Mouse (Mus musculus) skeletal muscle tissue, adult 2 months (tissue): ENCODE measurements around the gene Klk1b24.
A peak's percentile ranks its signal among the peaks of the same experiment; 100 is the strongest.
"Not testable (repeated sequence)": the region's sequence is repeated elsewhere in the genome, so short reads cannot be mapped to it uniquely, and the experiment has no call there.

ENCODE experiments used
- DNase-seq: peaks from one replicate; pipeline ENCODE4 v3.0.0-alpha.2; 2012; ENCODE audit warnings: low read depth, low spot score

Gene Klk1b24

DNA sequence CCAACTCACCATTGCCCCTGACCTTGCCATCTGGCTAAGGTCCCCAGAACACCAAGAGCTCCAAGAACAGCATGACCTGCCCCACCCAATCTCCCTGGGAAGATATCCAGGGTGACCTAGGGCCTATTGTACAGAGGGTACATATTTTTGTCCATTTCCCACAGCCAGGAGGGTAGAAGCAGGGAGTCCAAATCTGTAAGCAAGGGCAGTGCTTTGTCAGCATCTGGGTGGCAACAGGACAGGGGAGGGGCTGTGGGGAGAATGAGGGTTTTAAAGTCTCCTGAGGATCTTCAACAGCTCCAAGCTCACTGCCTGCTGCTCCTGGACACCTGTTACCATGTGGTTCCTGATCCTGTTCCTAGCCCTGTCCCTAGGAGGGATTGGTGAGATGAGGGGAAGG is at the start of gene Klk1b24:
Gene Klk1b24, plus strand, starts transcription at position 301 of the 400 bp plus-strand sequence.
- peak; percentile 7 for DNase-seq

DNA sequence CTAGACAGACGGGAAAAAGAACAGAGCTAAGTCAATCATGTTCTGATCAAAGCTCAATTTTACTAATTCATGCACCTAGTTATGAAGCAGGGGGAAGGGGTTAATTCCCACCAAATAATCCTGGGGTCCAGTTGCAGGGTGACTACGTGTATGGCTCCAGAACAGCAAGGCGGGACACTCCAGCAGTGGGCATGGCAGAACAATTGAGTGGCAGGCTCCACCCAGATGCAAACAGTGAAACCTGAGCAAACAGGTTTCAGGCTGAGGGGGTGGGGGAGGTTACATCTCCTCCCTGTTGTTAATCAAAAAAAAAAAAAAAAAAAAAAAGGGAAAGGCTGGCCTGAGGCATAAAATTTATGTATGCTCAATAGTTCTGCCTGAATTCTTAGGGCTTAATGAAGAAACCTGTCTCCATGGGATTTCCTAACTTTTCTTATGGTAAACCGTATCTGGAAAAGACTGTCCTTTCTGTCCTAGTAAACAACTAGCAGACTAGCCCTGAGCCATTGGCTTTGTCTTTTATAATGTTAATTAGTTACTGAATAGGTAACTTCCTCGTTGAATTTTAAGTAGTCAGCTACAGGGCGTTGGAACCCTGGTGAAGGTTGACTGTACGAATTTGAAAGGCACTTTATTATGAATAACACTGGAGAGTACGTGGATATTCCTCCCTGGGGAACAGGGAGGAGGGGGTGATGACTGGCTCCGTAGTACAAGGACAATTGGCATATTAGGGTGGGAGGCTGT is 8.6 kb upstream of the Klk1b24 start:
- DNase-seq, result no peak

DNA sequence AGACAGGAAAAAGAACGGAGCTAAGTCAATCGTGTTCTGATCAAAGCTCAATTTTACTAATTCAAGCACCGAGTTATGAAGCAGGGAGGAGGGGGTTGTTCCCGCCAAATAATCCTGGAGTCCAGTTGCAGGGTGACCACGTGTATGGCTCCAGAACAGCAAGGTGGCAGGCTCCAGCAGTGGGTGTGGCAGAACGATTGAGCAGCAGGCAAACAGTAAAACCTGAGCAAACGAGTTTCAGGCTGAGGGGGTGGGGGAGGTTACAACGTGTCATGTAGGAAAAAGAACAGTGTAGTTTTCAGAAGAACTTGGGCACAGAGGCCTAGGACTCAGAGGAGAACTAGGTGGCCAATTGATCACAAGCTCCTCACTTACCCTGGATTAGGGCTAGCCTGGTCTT is 1.5 kb upstream of the Klk1b24 start:
- not testable (repeated sequence) for DNase-seq

DNA sequence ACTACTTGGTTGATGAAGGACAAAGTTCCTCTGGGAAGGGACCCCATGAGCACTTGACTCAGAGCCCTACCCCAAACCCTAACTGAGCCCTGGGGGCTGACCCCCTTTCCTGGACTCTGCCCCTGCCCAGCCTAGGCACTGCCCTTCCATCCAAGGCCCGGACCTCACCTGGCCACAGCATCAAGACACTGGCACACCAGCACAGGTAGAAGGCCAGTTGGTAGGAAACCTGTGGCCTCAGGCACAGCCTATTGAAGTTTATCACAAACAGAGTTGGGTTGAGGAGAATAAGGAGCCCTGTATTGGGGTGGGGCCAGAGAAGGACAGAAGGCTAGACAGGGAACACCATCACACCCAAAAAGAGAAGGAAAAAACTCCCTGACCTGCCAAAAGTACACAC is 5.4 kb downstream of the Klk1b24 start:
- DNase-seq, result not testable (repeated sequence)

DNA sequence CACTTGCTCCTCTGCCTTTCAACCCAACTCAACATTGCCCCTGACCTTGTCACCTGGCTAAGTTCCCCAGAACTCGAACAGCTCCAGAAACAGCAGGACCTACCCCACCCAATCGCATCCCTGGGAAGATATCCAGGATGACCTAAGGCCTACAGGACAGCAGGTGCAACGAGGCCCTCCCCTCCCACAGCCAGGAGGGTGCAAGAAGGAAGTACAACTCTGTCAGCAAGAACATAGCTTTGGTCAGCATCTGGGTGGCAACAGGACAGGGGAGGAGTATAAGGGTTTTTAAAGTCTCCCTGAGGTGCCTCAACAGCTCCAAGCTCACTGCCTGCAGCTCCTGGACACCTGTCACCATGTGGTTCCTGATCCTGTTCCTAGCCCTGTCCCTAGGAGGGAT is 9.9 kb downstream of the Klk1b24 start, which contains the start of gene Klk1b3:
Gene Klk1b3, plus strand, starts transcription at position 301 of the 400 bp plus-strand sequence.
- no peak for DNase-seq

DNA sequence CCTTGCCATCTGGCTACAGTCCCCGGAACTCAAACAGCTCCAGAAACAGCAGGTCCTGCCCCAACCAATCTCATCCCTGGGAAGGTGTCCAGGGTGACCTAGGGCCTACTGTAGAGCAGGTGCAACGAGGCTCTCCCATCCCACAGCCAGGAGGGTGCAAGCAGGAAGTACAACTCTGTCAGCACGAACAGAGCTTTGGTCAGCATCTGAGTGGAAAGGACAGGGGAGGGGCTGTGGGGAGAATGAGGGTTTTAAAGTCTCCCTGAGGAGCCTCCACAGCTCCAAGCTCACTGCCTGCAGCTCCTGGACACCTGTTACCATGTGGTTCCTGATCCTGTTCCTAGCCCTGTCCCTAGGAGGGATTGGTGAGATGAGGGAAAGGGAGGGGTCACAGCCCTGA is 19.1 kb downstream of the Klk1b24 start, which contains the start of gene Klk1b4:
Gene Klk1b4, plus strand, starts transcription at position 301 of the 400 bp plus-strand sequence.
- not testable (repeated sequence) for DNase-seq

DNA sequence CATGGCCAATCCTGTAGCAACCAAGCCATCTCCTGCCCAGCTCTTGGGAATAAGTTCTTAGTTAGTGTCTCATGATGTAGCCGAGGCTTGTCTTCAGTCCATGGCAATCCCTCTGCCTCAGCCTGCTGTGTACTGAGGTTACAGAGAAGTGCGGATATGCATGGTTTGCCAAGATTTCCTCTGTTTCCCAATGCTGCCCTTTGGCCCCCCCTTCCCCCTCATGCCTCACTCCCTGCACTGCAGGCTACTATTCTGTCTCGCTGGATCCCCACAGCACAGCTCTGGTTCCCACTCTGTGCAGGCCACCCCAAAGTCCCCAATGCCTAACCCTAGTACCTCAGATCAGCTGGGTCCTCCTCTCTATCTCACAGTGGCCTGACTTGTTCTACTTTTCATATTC is 20.3 kb downstream of the Klk1b24 start:
- DNase-seq, result no peak

DNA sequence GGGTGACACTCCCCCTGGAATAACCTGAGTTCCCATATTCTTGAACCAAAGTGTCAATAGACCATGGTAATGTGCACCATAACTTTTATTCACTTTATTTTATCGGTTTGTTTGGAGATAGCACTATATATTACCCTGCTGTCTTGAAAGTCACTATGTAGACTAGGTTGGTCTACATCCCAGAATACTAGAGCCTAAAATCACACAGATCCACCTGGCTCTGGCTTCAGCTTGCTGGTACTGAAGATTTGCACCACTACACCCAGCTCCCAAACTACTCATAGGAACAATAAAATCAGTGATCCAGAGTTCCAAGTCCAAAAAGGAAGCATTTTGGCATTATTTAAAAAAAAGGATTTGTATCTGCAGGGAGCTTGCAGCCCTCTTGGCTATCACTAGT is 27.6 kb downstream of the Klk1b24 start, which contains the start of gene Klk1b5:
Gene Klk1b5, plus strand, starts transcription at position 301 of the 400 bp plus-strand sequence.
- DNase-seq, result no peak

DNA sequence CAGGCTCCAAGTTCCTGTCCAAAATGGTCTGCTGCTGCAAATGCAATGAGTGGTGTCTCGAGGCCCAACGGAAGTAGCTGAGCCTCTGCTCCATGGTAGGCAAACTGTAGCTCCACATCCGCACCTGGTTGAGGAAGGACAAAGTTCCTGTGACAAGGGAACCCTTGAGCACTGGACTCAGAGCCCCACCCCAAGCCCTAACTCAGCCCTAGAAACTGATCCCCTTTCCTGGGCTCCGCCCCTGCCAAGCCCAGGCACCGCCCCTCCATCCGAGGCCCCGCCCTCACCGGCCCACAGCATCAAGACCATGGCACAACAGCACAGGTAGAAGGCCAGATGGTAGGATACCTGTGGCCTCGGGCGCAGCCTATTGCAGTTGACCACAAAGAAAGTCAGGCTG is 33.6 kb downstream of the Klk1b24 start:
- not testable (repeated sequence) for DNase-seq

DNA sequence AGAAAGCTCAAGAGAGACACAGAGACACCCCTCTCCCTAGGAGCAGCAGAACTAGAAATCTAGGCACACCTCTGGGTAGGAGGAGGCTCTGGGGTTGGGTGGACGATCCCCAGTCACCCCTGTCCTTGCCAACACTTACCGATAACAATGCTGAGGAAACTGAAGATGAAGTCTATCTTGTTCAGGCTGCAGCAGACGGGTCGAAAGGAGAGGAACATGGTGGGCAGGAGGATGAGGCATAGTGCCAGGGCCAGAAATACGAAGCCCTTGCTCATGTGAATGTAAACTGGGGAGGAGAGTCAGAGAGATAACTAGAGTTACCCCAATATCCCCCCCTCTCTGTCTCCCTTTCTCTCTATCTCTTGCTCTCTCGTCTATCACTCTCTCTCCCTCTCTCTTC is 34.3 kb downstream of the Klk1b24 start:
- not testable (repeated sequence) for DNase-seq

DNA sequence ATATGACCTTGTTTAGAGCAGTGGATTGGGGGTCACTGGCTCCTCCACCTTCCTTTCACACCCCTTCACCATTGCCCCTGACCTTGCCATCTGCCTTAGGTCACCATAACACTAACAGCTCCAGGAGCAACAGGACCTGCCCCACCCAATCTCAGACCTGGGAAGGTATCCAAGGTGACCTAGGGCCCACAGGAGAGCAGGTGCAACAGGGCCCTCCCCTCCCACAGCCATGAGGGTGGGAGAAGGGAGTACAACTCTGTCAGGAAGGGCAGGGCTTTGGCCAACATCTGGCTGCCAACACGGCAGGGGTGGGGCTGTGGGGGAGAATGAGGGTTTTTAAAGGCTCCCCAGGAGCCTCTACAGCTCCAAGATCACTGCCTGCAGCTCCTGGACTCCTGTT is 37.0 kb downstream of the Klk1b24 start, which contains the start of gene Klk1:
Gene Klk1, plus strand, starts transcription at position 285 of the 400 bp plus-strand sequence.
- no peak for DNase-seq

DNA sequence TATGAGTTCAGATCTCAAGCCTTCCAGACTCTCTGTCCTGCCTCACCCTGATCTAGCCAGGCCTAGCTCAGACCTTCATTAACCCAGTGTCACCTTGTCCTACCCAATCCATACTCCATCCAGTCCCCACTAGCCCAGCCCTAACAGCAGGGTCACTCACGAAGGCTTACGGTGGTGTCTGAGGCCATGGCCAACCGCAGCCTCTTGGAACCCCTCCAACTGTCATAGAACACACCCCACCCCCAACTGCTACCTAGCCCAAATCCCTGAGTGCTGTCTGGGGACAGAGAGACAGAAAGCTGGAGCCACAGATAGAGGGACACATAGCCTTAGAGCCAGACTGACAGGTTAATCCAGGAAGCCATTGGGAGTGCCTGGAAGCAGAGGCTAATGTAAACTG is 47.9 kb downstream of the Klk1b24 start, which contains the start of gene Gm36864:
Gene Gm36864, plus strand, starts transcription at position 269 of the 400 bp plus-strand sequence.
- DNase-seq, result no peak

DNA sequence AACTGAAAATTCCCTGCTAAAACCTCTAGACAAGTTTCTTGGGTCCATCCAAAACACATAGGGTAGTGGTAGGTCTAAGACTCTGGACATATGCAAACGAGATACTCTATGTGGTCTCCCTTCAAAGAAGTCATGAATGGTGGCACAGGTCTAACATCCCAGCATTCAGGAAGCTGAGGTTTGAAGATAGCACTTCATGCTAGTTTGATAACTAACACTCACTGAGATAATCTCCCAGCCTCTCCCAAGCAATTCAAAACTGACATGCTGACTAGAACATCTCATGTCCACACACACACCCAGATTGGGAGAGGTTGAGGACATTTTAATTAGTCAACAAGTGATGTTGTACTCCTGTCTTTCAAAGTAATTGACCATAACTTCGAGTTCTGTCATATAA is 51.9 kb downstream of the Klk1b24 start:
- DNase-seq, result no peak

DNA sequence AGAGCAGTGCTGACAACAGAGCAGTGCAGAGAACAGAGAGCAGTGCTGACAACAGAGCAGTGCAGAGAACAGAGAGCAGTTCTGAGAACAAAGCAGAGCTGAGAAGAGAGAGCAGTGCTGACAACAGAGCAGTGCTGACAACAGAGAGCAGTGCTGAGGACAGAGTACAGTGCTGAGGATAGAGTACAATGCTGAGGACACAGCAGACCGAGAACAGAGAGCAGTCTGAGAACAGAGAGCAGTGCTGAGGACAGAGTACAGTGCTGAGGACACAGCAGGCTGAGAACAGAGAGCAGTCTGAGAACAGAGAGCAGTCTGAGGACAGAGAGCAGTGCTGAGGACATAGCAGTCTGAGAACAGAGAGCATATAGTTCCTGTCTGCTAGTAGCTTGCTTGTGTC is 52.7 kb downstream of the Klk1b24 start:
- DNase-seq, result no peak

DNA sequence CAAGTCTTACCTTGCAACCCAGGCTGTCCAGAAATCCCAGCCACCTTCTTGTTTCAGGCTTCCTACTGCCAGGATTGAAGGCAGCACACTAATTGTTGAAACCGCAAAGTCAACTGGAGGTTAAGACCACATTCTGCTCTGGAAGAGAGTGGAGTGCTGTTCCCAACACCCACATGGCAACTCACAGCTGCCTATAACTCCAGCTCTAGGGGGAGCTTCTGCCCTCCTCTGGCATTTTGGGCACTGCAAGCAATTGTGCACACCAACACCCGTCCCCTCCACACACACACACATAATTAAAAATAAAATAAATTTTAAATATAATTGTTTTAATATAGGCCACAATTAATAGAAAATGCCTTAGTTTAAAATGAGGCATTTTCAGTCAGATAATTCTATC is 53.1 kb downstream of the Klk1b24 start:
- DNase-seq, result no peak
